Mouse (Mus musculus) intestine, embryonic 15.5 days (tissue): ENCODE measurements around the gene Cblc. TPM values are rescaled to one million over a fixed set of nuclear protein-coding genes. Genes with fewer than 3 reads are reported as not detected.

ENCODE experiments used
- ATAC-seq: fragments of 200-750 bp; cut with Nextera tagmentation; 2 replicates; pipeline ENCODE4 v1.8.0; 2017; ENCODE audit warnings: moderate TSS enrichment, moderate library complexity
- H3K27ac ChIP-seq: fragments of 300-500 bp; sonication (generic); 2 replicates; pipeline ENCODE4 v1.5.1; 2015; ENCODE audit warnings: mild to moderate bottlenecking, inconsistent platforms
- H3K27me3 ChIP-seq: fragments of 300-500 bp; sonication (generic); replicated peaks from 2 replicates; pipeline ENCODE4 v1.6.1; 2015; ENCODE audit warnings: inconsistent platforms
- H3K36me3 ChIP-seq: fragments of 300-500 bp; sonication (generic); 2 replicates; pipeline ENCODE4 v1.6.1; 2015; ENCODE audit warnings: inconsistent platforms
- H3K4me1 ChIP-seq: fragments of 300-500 bp; sonication (generic); replicated peaks from 2 replicates; pipeline ENCODE4 v1.6.1; 2015; ENCODE audit warnings: inconsistent platforms
- H3K4me2 ChIP-seq: fragments of 300-500 bp; sonication (generic); replicated peaks from 2 replicates; pipeline ENCODE4 v1.6.1; 2015; ENCODE audit warnings: mild to moderate bottlenecking, inconsistent platforms
- H3K4me3 ChIP-seq: fragments of 300-500 bp; sonication (generic); replicated peaks from 2 replicates; pipeline ENCODE4 v1.5.1; 2015; ENCODE audit warnings: inconsistent platforms
- H3K9ac ChIP-seq: fragments of 300-500 bp; sonication (generic); 2 replicates; pipeline ENCODE4 v1.6.1; 2015; ENCODE audit warnings: inconsistent platforms
- H3K9me3 ChIP-seq: fragments of 300-500 bp; sonication (generic); 2 replicates; pipeline ENCODE4 v1.6.1; 2016; ENCODE audit warnings: inconsistent platforms
- WGBS: fragments of 180-500 bp; shearing (Covaris S2); methylation state at CpG from one replicate; pipeline ENCODE4 v1.1.7; 2015; 5-methylcytosine and 5-hydroxymethylcytosine counted together
- polyA plus RNA-seq: library from polyadenylated mRNA; unstranded; fragments of >200 nt; fragmentation: Nextera tagmentation; extraction: Ambion mirVana; gene quantifications from 2 replicates; pipeline ENCODE4 v1.2.1, GENCODE M21; 2015

The Cblc gene
- polyA plus RNA-seq, 1 experiment from 2014 or later: 24.5 TPM

- Histone ChIP-seq H3K4me1 (peaks cover 45% of the 10 kb centered on the region), H3K27me3 (0 out of 2 replicates have a peak, but pooled peaks cover 4% of the 10 kb centered on the region), H3K27ac (peak overlapping the region; percentile 78), H3K4me3 (peak overlapping the region; percentile 38), H3K4me2 (peak overlapping the region; percentile 75), H3K9ac (peak overlapping the region; percentile 44), H3K36me3 (no peaks in the 10 kb centered on the region; the same call in 1 of the 2 replicates), H3K9me3 (no peaks in the 10 kb centered on the region)
- ATAC-seq: peak; percentile 77
- WGBS: 1% methylated on average over 28 of the region's 28 CpGs
These were observed 19.7 kb upstream of the Cblc start for GRCm38 (mm10) chr7:19816224-19816771.

DNA sequence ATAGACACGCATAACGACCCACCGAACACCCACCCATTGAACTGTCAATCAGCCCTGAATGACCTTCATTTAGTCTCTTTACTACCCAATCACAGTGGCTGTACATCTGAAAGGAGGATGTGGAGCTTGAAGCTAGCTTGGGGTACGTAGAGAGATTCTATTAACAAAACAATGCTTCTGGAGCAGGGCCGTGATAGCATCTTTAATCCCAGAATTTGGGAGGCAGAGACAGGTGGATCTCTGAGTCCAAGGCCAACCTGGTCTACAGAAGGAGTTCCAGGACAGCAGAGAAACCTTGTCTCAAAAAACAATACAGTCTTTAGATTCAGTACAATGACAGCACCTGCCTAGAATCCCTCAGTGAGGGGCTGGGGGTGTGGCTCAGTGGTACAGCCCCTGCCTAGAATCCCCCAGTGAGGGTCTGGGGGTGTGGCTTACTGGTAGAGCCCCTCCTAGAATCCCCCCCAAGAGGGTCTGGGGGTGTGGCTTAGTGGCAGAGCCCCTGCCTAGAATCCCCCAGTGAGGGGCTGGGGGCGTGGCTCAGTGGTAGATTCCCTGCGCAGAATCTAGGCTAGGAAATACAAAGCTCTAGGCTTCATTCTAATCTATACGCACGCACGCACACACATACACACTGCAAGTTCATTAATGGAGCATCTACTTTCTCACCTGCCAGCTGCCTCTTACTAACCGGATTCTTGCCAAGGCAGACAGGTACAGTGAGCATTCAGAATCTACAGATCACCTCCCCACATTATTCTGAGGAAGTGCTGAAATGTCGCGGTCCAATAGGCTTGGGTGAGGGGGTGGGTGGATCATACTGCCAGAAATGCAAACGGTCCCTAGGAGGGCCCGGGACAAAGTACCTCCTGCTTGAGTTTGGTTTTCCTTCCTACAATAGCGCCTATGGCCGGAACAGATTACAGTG is 19.0 kb upstream of the Cblc start:
- H3K36me3 ChIP-seq: no peaks in the 10 kb centered on the region; the same call in 1 of the 2 replicates
- H3K9me3 ChIP-seq: no peaks in the 10 kb centered on the region
- peak overlapping the region; percentile 44 for H3K9ac ChIP-seq
- peak overlapping the region; percentile 38 for H3K4me3 ChIP-seq
- peaks cover 50% of the 10 kb centered on the region for H3K4me1 ChIP-seq
- peak; percentile 19 for ATAC-seq
- H3K27ac ChIP-seq: peak overlapping the region; percentile 78
- peaks cover 11% of the 10 kb centered on the region; the same call in 1 of the 2 replicates for H3K27me3 ChIP-seq
- 38% methylated on average over 17 of the region's 17 CpGs for WGBS
- H3K4me2 ChIP-seq: peak overlapping the region; percentile 75

- Histone ChIP-seq H3K4me3 (no peak overlapping the region), H3K27ac (no peak overlapping the region), H3K36me3 (no peaks in the 10 kb centered on the region; the same call in 1 of the 2 replicates), H3K9ac (no peak overlapping the region), H3K9me3 (no peaks in the 10 kb centered on the region), H3K27me3 (peaks cover 24% of the 10 kb centered on the region), H3K4me1 (peaks cover 38% of the 10 kb centered on the region), H3K4me2 (no peak overlapping the region)
- ATAC-seq: no peak
- 78% methylated on average over 6 of the region's 6 CpGs for WGBS
These were observed 17.0 kb upstream of the Cblc start for GRCm38 (mm10) chr7:19813579-19814122.

DNA sequence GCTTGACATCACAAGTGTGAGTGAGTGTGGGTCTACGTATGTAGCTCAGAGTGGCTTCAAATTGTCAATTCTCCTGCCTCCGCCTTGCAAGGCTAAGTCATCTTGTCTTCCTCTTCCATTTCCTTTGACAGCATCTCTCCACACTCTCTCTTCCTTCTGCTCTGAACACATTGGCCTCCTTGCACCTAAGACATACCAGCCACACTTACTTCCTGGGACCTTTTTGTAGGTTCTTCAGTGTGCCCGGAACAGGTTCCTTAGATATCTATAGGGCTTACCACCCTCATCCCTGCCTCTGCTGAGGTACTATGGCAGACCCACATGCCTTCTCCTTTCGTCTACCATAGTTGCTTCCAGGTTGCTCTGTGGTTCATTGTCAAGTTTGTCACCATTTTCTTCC is 16.6 kb upstream of the Cblc start:
- Histone ChIP-seq H3K27me3 (peaks cover 25% of the 10 kb centered on the region), H3K9me3 (no peaks in the 10 kb centered on the region), H3K36me3 (no peaks in the 10 kb centered on the region; the same call in 1 of the 2 replicates), H3K9ac (no peak overlapping the region), H3K4me2 (no peak overlapping the region), H3K4me1 (peaks cover 33% of the 10 kb centered on the region), H3K4me3 (no peak overlapping the region), H3K27ac (no peak overlapping the region)
- 83% methylated on average over 4 of the region's 4 CpGs for WGBS
- no peak for ATAC-seq

DNA sequence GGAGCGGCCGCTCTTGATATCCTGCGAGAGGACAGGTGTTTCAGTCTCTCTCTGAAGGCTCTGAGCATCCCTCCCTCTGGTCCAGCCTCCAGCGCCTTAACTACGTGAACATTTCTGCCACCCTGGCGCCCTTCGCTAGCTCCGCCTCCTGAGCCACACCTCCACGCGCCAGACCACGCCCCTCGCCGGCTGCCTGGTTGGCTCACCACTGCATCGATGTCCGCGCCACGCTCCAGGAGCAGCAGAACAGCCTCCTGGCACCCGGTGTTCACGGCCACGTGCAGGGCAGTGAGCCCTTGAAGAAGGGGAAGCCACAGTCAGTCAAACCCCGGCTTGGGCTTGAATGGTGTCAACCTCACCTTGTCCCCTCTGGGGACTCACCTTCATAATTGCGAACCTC is 14.5 kb upstream of the Cblc start:
- Histone ChIP-seq H3K9ac (no peak overlapping the region), H3K4me2 (peak overlapping the region; percentile 30), H3K9me3 (no peaks in the 10 kb centered on the region), H3K27ac (no peak overlapping the region), H3K4me3 (no peak overlapping the region; the same call in 1 of the 2 replicates), H3K27me3 (peaks cover 25% of the 10 kb centered on the region), H3K4me1 (peaks cover 13% of the 10 kb centered on the region), H3K36me3 (no peaks in the 10 kb centered on the region; the same call in 1 of the 2 replicates)
- peak; percentile 62 for ATAC-seq
- 14% methylated on average over 22 of the region's 22 CpGs for WGBS

DNA sequence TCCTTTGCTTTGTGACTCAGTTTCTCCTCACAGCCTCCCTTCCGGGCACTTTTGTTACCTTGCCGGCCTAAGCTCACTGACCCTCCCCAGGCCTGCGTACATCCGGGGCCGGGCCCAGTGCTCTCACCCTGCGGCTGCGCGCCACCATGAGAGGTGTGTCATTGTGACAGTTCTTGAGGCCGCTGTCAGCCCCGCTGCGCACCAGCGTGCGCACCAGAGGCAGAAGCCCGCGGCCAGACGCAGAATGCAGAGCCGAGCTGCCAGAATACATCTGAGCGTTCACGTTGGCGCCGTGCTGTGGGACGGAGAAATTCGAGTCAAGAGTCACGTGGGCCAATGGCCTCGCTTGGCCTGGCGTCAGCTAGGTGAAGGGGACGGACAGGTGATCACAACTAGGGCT is 12.8 kb upstream of the Cblc start:
- Histone ChIP-seq H3K4me2 (0 out of 2 replicates have a peak overlapping the region, but pooled peaks have one; percentile 17), H3K4me3 (no peak overlapping the region), H3K27me3 (peaks cover 25% of the 10 kb centered on the region), H3K27ac (no peak overlapping the region), H3K9me3 (no peaks in the 10 kb centered on the region), H3K9ac (no peak overlapping the region), H3K4me1 (peaks cover 6% of the 10 kb centered on the region; the same call in 1 of the 2 replicates), H3K36me3 (no peaks in the 10 kb centered on the region; the same call in 1 of the 2 replicates)
- no peak for ATAC-seq
- WGBS: 23% methylated on average over 27 of the region's 27 CpGs

- 85% methylated on average over 8 of the region's 8 CpGs for WGBS
- peaks cover 23% of the 10 kb centered on the region for H3K27me3 ChIP-seq
- H3K36me3 ChIP-seq: no peaks in the 10 kb centered on the region
- no peak overlapping the region for H3K4me2 ChIP-seq
- no peak overlapping the region for H3K27ac ChIP-seq
- H3K4me3 ChIP-seq: no peak overlapping the region
- H3K4me1 ChIP-seq: peaks cover 6% of the 10 kb centered on the region; the same call in 1 of the 2 replicates
- H3K9ac ChIP-seq: no peak overlapping the region
- ATAC-seq: no peak
- H3K9me3 ChIP-seq: no peaks in the 10 kb centered on the region
These were observed 9.9 kb upstream of the Cblc start for GRCm38 (mm10) chr7:19806356-19806969.

DNA sequence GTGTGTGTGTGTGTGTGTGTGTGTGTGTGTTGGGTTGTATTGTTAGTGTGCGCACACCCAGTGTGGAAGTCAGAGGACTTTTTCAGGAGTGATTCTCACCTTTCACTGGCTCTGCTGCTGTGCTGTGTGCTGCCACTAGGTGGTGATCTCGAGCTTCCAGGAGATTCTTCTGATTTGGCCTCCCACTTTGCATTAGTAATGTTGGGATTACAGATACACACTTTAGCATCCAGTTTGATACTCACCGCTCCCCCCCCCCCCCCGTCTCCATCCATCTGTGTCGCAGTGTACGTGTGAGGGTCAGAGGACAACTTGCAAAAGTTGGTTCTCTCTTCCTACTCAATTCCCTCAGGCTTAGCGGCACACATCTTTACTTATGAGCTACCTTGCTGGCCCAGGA is 6.4 kb upstream of the Cblc start:
- H3K36me3 ChIP-seq: no peaks in the 10 kb centered on the region
- no peak overlapping the region for H3K4me2 ChIP-seq
- H3K4me1 ChIP-seq: no peaks in the 10 kb centered on the region
- no peak for ATAC-seq
- 21% methylated on average over 7 of the region's 7 CpGs for WGBS
- H3K4me3 ChIP-seq: no peak overlapping the region
- H3K9me3 ChIP-seq: no peaks in the 10 kb centered on the region
- no peaks in the 10 kb centered on the region for H3K27me3 ChIP-seq
- H3K27ac ChIP-seq: no peak overlapping the region
- no peak overlapping the region for H3K9ac ChIP-seq

GRCm38 (mm10) chr7:19800764-19801163 is 4.2 kb upstream of the Cblc start:
- 31% methylated on average over 2 of the region's 2 CpGs for WGBS
- no peak for ATAC-seq
- Histone ChIP-seq H3K36me3 (no peaks in the 10 kb centered on the region), H3K27ac (no peak overlapping the region), H3K9me3 (no peaks in the 10 kb centered on the region), H3K9ac (no peak overlapping the region), H3K4me1 (no peaks in the 10 kb centered on the region), H3K27me3 (peaks cover 8% of the 10 kb centered on the region), H3K4me3 (no peak overlapping the region), H3K4me2 (no peak overlapping the region)

DNA sequence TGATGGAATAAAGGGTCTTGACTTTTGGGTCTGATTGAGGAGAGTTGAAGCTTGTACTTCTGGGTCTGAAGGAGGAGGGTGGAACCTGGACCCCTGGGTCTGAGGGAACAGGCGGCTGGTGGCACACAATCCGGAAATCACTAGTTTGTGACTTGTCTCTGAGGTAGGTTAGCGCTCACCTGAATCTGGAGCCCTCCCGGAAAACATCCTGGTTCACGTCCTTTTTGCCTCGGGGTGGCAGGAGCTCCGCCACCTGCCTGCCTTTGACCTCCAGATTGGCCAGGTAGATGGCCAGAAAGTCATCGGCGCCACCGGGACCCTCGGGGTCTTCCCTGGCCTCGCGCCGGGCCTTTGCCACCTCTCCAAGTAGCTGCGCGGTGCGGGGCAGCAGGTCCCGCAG is 355 bp downstream of the Cblc start:
- H3K4me2 ChIP-seq: peak overlapping the region; percentile 63
- peak overlapping the region; percentile 70; the same call in 1 of the 2 replicates for H3K27ac ChIP-seq
- no peaks in the 10 kb centered on the region for H3K9me3 ChIP-seq
- 6% methylated on average over 18 of the region's 18 CpGs for WGBS
- H3K27me3 ChIP-seq: peaks cover 8% of the 10 kb centered on the region
- H3K4me3 ChIP-seq: peak overlapping the region; percentile 49
- H3K9ac ChIP-seq: peak overlapping the region; percentile 56
- no peaks in the 10 kb centered on the region for H3K36me3 ChIP-seq
- peaks cover 4% of the 10 kb centered on the region; the same call in 1 of the 2 replicates for H3K4me1 ChIP-seq
- ATAC-seq: peak; percentile 26

- Histone ChIP-seq H3K9ac (no peak overlapping the region), H3K4me2 (no peak overlapping the region), H3K36me3 (no peaks in the 10 kb centered on the region), H3K4me3 (no peak overlapping the region), H3K9me3 (no peaks in the 10 kb centered on the region), H3K4me1 (peaks cover 4% of the 10 kb centered on the region; the same call in 1 of the 2 replicates), H3K27me3 (peaks cover 8% of the 10 kb centered on the region), H3K27ac (no peak overlapping the region)
- ATAC-seq: no peak
- 60% methylated on average over 2 of the region's 2 CpGs for WGBS
These were observed 1.4 kb downstream of the Cblc start for GRCm38 (mm10) chr7:19795236-19795635.
